In genomic region chr7:128330981-128331380, GRCm38 (mm10) we compare ENCODE assay signal across 22 mouse cellular contexts. TPM values are rescaled to one million over a fixed set of nuclear protein-coding genes. Genes with fewer than 3 reads are reported as not detected.
DNase-seq lines count a peak whose midpoint lies in the region; ATAC-seq and TF ChIP-seq lines count a peak whose summit lies in the region.
"Had no signal": no experiment of that assay in that cellular context is flagged by ENCODE, and none has a peak within 500 bp of the region (broad histone marks: within the 10 kb centered on the region; RNA-seq: fewer than 3 reads in every experiment).

No protein-coding gene starts in this region.

- H3K9me3 ChIP-seq in heart, embryonic 11.5 days (replicated peaks; ENCODE audit: control insufficient read depth, low read length): no peaks in the 10 kb centered on the region
- no peaks in the 10 kb centered on the region for H3K9me3 ChIP-seq in hindbrain, postnatal 0 days (ENCODE audit: low read length)
- no peaks in the 10 kb centered on the region for H3K9me3 ChIP-seq in neural tube, embryonic 15.5 days (replicated peaks)
- H3K9me3 ChIP-seq in limb, embryonic 10.5 days (replicated peaks): no peaks in the 10 kb centered on the region
- H3K9me3 ChIP-seq: forebrain, embryonic 13.5 days; megakaryocyte, embryonic 14.5 days had no signal

- 64% methylated on average over 9 of the region's 9 CpGs for WGBS in heart, embryonic 11.5 days (ENCODE audit: insufficient replicate concordance)
- 25% methylated on average over 9 of the region's 9 CpGs for WGBS in hindbrain, postnatal 0 days
- WGBS in neural tube, embryonic 15.5 days: 37% methylated on average over 9 of the region's 9 CpGs
- WGBS in limb, embryonic 10.5 days: 73% methylated on average over 9 of the region's 9 CpGs

- H3K4me1 ChIP-seq in heart, embryonic 11.5 days (ENCODE audit: control insufficient read depth, insufficient read depth, low read length): no peaks in the 10 kb centered on the region
- 0 out of 2 replicates have a peak, but pooled peaks cover 4% of the 10 kb centered on the region for H3K4me1 ChIP-seq in hindbrain, postnatal 0 days (ENCODE audit: insufficient read depth, low read length)
- H3K4me1 ChIP-seq in neural tube, embryonic 15.5 days: peaks cover 15% of the 10 kb centered on the region
- H3K4me1 ChIP-seq in limb, embryonic 10.5 days: 0 out of 2 replicates have a peak, but pooled peaks cover 5% of the 10 kb centered on the region
- H3K4me1 ChIP-seq: forebrain, embryonic 13.5 days had no signal

- no peak overlapping the region for H3K27ac ChIP-seq in heart, embryonic 11.5 days (ENCODE audit: low read depth, low read length)
- 0 out of 2 replicates have a peak overlapping the region, but pooled peaks have one; percentile 26 for H3K27ac ChIP-seq in hindbrain, postnatal 0 days
- peak overlapping the region; percentile 33; the same call in 1 of the 2 replicates for H3K27ac ChIP-seq in neural tube, embryonic 15.5 days (replicated peaks)
- no peak overlapping the region for H3K27ac ChIP-seq in limb, embryonic 10.5 days
- H3K27ac ChIP-seq: forebrain, embryonic 13.5 days had no signal

- peak; percentile 41 for DNase-seq in heart, adult 11 months
- peak; percentile 28 for DNase-seq in testis, postnatal 10 days (ENCODE audit: low spot score)
- DNase-seq in testis, postnatal 14 days (ENCODE audit: low spot score): no peak
- DNase-seq in hindbrain, postnatal 0 days (ENCODE audit: low spot score): peak; percentile 60
- DNase-seq in limb, embryonic 10.5 days (ENCODE audit: low spot score): no peak
- DNase-seq in cerebellum, adult 11 months: no peak
- DNase-seq: B cell, adult 2 months; cerebellum, adult 8-10 months; gastrocnemius, postnatal 25 days; heart, postnatal 10 days; kidney, adult 8-10 months; kidney, postnatal 36 days; liver; lung, adult 18-20 months; lung, postnatal 14 days; right cerebral cortex, postnatal 4 days; thymus, postnatal 4 days had no signal

- no peaks in the 10 kb centered on the region for H3K36me3 ChIP-seq in heart, embryonic 11.5 days (ENCODE audit: control insufficient read depth, insufficient read depth, low read length)
- no peaks in the 10 kb centered on the region for H3K36me3 ChIP-seq in hindbrain, postnatal 0 days (ENCODE audit: insufficient read depth, low read length)
- no peaks in the 10 kb centered on the region for H3K36me3 ChIP-seq in neural tube, embryonic 15.5 days
- H3K36me3 ChIP-seq in limb, embryonic 10.5 days: no peaks in the 10 kb centered on the region

- no peak for TF ChIP-seq CTCF in hindbrain, postnatal 0 days (IDR thresholded peaks at IDR 0.05; ENCODE audit: low read depth)

- H3K4me3 ChIP-seq in heart, embryonic 11.5 days (ENCODE audit: low read depth, low read length): no peak overlapping the region
- no peak overlapping the region for H3K4me3 ChIP-seq in hindbrain, postnatal 0 days (ENCODE audit: low read length)
- H3K4me3 ChIP-seq in neural tube, embryonic 15.5 days (replicated peaks): no peak overlapping the region
- H3K4me3 ChIP-seq in limb, embryonic 10.5 days: no peak overlapping the region
- H3K4me3 ChIP-seq: forebrain, embryonic 13.5 days; megakaryocyte, embryonic 14.5 days; myocyte had no signal

- no peaks in the 10 kb centered on the region for H3K27me3 ChIP-seq in heart, embryonic 11.5 days (ENCODE audit: control insufficient read depth, insufficient read depth, low read length)
- no peaks in the 10 kb centered on the region for H3K27me3 ChIP-seq in hindbrain, postnatal 0 days (ENCODE audit: insufficient read depth, low read length)
- H3K27me3 ChIP-seq in neural tube, embryonic 15.5 days (replicated peaks): no peaks in the 10 kb centered on the region
- no peaks in the 10 kb centered on the region for H3K27me3 ChIP-seq in limb, embryonic 10.5 days (ENCODE audit: low read depth, poor library complexity, severe bottlenecking)
- H3K27me3 ChIP-seq: forebrain, embryonic 13.5 days had no signal

- ATAC-seq in heart, embryonic 11.5 days (replicated peaks; ENCODE audit: insufficient number of reproducible peaks, low FRiP score, low TSS enrichment): no peak
- ATAC-seq in hindbrain, postnatal 0 days: no peak
- ATAC-seq in neural tube, embryonic 15.5 days (ENCODE audit: low FRiP score): no peak
- ATAC-seq: forebrain, embryonic 13.5 days had no signal

- no peak overlapping the region for H3K4me2 ChIP-seq in heart, embryonic 11.5 days
- peak overlapping the region; percentile 31; the same call in 1 of the 2 replicates for H3K4me2 ChIP-seq in hindbrain, postnatal 0 days (ENCODE audit: low read depth, low read length)
- peak overlapping the region; percentile 45 for H3K4me2 ChIP-seq in neural tube, embryonic 15.5 days
- H3K4me2 ChIP-seq: forebrain, embryonic 13.5 days had no signal

- H3K9ac ChIP-seq in heart, embryonic 11.5 days (ENCODE audit: low read depth, low read length): no peak overlapping the region
- peak overlapping the region; percentile 13; the same call in 1 of the 2 replicates for H3K9ac ChIP-seq in hindbrain, postnatal 0 days (replicated peaks; ENCODE audit: low read length)
- H3K9ac ChIP-seq in neural tube, embryonic 15.5 days (replicated peaks): no peak overlapping the region
- H3K9ac ChIP-seq: forebrain, embryonic 13.5 days had no signal

RNA-seq across cellular contexts. Expression of gene BC017158, which starts 33.0 kb away (rescaled TPM):
- polyA plus RNA-seq in heart, embryonic 11.5 days (2014; fragmentation: Nextera tagmentation; extraction: Ambion mirVana): 18.1 and 18.2 TPM in 2 replicates
- 34.9 and 35.1 TPM in 2 replicates for total RNA-seq in hindbrain, postnatal 0 days (2014; rRNA removed)
- 15.9 and 16.8 TPM in 2 replicates for polyA plus RNA-seq in hindbrain, postnatal 0 days (2015; fragmentation: Nextera tagmentation; extraction: Ambion mirVana)
- 22.7 and 25.7 TPM in 2 replicates for polyA plus RNA-seq in neural tube, embryonic 15.5 days (2015; fragmentation: Nextera tagmentation; extraction: Ambion mirVana)
- polyA plus RNA-seq in limb, embryonic 10.5 days (2016; fragmentation: Nextera tagmentation; extraction: Ambion mirVana): 27.9 and 28.4 TPM in 2 replicates

Comparison
In these comparisons a context has a peak if more than half of its experiments do, and no peak if none do; other contexts are left out.
1. DNase-seq: peak in heart, adult 11 months (single experiment), testis, postnatal 10 days (single experiment) and hindbrain, postnatal 0 days (single experiment); none in testis, postnatal 14 days (single experiment), limb, embryonic 10.5 days (single experiment) and cerebellum, adult 11 months (single experiment).
2. H3K27ac ChIP-seq: peak in hindbrain, postnatal 0 days (single experiment) and neural tube, embryonic 15.5 days (single experiment); none in heart, embryonic 11.5 days (single experiment) and limb, embryonic 10.5 days (single experiment).